Mouse (Mus musculus): ENCODE results near the gene Shisal1.

The Shisal1 gene

GRCm38 (mm10) chr15:84446997-84447396 lies at the start of gene Shisal1:
TSS of gene Shisal1 (minus strand) at chr15:84447097.
- no peak for DNase-seq

DNA sequence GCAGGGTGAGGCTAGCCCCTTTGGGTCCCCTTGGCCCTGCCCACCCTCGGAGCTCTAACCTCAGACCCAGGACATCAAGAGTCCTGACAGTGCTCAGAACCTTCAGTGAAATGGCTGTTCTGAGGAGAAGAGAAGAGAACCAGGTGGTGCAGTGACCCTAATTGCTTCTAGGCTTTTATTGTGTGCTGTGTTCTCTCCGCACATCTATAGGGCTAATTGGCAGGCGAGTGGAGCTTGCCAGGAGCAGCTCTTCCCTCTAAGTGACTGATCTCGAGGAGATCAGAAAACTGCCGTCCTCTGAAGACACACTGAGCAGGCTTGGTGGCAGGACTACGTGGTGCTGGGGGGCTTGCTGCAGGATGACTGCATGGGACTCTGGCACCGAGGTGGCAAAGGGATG lies 43.6 kb upstream of the Shisal1 start:
- no peak for DNase-seq

DNA sequence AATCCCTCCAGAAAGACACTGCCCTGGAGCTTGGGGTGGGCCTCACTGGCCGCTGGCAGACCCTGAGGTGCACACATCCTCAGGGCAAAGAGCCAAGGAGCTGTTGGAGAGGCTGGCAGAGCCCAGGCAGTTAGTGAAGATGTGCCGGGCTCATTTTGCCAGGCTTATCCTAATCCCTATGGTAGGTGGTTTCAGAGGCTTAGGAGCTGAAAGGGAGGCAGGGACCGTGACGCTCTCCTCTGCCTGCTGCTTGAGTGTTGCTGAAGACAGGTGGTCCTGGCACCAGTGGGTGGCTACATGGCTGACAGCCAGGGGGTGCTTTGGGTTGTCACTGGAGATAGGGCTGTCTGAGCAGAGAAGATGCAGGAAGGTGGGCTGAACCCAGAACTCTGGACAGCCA lies 37.4 kb upstream of the Shisal1 start:
- DNase-seq: no peak

GRCm38 (mm10) chr15:84483622-84484021 lies 36.7 kb upstream of the Shisal1 start:
- no peak for DNase-seq

DNA sequence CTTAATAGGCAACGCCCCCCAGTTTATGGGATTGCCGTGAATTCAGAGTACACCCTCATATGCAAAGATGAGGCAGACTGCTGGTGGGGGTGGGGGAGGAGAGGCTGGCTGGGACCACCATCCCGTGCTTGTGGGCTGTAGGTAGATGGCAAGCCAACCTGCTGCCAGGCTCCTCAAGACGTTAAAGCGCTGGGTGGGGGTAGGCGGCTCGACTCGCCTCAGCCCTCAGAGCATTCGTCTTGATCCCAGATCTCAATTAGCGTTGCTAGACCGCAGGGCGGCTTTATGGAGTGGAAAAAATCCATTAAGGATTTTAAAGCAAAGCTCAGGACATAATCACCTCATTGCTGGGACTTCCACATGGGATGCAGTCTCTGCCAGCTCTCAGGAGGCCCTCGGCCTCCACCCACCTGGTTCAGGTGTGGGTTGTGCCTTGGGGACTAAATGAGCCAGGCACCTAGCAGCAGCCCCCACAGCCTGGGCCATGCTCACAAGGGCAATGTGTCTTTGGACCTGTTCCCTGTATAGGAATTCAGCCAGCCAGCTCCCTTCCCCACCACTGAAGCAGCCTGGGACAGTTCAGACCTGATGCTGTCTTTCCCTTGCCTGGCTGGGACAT lies 34.5 kb upstream of the Shisal1 start:
- DNase-seq: no peak

DNA sequence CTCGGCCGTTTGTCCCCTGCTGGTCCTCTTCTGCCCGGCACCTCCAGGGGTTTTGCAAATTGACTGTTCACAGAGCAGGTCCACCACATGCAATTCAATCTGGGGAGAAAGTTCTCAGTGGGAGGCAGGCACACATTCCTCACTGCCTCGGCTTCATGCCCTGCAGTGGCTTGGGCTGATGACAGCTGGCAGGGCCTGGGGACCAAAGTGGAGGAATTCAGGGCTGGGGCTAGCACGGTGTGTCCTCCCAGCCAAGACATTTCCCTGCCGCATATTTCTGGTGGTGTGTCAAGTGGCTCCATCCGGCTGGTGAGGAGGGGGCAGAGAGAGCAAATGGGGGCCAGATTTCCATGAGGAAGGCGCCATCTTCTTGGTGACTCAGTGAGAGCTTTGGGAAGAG lies 22.5 kb upstream of the Shisal1 start:
- no peak for DNase-seq

DNA sequence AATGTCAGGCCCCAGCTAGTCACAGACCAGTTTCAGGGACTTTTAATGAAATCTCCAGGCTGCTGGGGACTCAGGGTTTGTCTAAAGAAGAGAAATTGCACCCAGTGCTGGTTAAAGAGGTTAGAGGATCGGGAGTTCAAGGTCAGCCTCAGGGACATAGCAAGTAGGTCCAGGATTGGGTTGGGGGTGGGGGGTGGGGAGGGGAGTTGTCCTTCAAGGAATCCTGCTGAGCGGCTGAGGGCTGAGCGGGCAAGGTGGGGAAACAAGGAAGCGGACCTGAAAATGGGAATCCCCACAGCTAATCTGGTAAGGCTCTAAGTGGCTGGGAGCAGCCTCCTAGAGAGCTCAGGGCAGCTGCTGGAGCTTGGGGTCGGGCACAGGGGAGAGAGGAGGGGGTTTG lies 20.9 kb upstream of the Shisal1 start:
- DNase-seq: no peak

DNA sequence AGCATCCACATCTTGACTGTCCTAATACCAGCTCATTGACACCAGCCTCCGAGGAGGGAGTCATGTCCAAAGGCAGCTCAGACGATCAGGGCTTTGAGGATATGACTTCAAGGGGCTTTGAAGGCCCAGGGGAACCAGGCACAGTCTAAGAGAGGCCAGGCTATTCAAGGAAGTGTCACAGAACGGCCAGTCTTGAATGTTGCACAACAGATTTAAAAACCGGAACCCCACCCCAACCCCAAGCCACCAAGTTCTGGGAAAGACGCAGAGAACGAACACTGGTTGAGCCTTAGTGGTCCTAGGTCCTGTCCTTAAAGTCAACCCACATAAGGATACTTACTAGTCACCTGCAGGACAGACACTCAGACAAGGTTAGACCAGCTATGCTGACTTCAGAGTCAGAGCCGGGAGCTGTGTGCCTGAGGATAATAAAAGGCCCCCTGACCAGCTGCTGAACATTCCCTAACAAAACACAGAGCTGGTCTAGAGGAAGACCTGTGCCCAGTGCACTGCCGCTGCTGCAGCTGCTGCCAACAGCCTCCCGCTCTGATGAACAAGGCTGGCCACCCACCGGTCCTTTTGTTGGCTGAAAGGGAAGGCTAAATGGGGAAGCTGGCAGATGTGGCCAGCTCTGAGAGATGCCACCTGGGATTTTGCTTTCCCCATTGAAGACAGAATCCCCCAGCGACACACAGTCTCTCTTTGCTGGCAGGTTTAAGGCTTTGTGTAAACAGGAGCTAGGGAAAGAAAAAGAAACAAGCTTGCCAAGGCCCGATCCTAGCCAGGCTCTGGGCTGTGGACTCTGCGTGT lies 19.8 kb upstream of the Shisal1 start:
- DNase-seq: no peak

GRCm38 (mm10) chr15:84461429-84461828 lies 14.5 kb upstream of the Shisal1 start:
- no peak for DNase-seq

- DNase-seq: no peak
These were observed 12.1 kb upstream of the Shisal1 start for GRCm38 (mm10) chr15:84458983-84459382.

DNA sequence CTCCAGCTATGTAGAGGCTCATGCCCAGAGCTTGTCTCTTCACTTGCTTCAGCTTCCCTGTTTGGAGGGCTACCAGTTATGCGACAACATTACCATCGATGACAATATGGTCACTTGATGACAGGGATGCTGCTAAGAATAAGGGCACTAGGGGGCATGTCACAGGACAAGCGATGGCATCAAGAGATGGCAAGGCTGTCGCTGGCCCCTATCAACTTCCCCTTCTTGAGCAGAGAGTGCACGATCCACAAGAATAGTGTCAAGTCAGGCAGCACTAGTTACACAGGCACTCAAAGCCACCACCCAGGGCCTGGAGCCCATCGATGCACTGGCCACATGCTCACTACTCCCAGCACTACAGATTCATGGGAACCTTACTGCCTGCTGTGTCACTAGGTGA lies 8.4 kb upstream of the Shisal1 start:
- no peak for DNase-seq

GRCm38 (mm10) chr15:84453091-84453490 lies 6.2 kb upstream of the Shisal1 start:
- no peak for DNase-seq

GRCm38 (mm10) chr15:84450441-84451183 lies 3.7 kb upstream of the Shisal1 start:
- DNase-seq: peak; percentile 62 to 65

DNA sequence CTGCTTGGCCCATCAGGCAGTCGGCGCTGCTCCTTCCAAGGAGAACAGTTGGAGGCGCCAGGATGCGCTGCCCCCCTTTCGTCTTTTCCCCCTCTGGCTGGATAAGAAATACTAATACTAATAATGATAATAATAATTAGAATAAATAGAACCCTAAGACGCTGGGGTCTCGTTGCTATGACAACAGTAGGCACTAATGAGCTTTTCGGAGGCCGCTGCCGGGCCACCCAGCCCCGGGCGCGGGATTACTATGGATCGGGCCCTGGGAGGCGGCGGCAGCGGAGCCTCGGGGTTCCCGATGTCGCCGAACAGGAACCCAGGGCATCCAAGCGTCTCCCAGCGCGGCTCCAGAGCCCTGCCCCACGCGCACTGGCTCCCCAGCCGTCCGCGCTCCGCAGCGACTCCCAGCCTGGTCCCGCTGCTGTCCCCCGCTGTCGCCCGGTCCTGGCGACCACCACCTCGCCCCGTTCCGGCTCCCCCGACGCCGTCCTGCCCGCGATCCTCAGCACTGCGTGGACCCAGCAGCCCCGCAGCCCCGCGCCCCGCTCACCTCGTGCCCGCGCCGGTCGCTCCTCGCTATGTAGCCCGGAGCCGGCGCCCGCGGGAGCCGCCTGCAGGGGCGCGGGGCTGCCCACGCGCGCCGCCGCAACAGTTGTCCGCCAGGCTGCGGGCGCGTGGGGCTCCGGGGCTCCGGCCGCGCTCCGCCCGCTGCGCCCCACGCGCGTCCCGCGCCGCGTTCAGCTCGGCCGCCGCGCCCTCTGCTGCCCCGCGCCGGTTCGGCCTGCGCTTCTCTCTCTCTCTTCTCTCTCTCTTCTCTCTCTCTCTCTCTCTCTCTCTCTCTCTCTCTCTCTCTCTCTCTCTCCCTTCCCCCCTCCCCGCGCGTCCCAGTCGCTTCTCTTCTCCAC lies 833 bp downstream of the Shisal1 start:
- peak in 1 of 2 experiments; percentile 17 for DNase-seq

- DNase-seq: no peak
These were observed 2.7 kb downstream of the Shisal1 start for GRCm38 (mm10) chr15:84444181-84444580.

DNA sequence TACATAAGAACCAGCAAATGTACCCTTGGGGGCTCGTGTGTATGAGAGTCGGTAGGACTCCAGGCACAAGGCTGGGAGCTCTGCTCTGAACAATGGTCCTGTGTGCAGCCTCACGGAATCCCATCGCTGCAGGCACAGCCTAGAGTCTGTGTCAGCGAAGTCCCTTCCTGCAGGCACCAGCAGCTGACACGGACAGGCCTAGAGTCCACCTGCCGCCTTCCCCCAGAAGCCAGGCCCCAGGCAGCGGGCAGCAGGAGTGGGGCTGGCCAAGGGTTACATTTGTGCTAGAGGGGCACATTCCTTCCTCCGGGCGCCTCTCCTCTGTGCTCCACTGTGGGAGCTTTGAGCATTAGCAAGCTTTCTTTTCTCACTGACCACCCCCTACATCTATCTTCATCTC lies 3.3 kb downstream of the Shisal1 start:
- DNase-seq: no peak

DNA sequence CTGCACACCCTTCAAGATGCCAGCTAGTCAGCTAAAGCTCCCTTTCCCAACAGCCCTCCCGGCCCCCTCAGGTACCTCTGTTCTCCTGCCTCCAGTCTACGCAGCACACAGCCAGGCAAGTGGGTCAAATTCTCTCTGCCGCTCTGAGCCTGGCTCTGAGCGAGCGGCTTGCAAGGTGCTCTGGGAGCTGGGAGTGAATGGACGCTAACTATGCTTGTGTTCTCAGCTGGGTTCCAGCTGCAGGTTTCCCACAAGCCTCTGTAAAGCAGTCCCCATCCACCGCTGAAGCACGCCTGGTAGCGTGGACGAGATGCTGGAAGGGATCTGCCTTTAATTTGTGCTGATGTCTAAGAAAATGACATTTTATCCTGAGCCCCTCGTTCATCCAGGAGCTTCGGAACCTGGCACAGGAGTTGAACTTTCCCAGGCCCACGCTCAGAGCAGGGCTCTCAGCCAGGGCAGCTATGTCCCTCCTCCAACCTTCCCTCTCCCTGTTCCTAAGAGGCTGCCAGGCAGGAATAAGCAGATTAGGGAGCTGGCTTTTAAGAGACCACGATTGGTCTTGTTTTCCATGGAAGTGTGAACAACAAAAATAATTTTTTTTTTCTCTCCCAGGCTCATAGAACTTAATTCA lies 5.1 kb downstream of the Shisal1 start:
- DNase-seq: no peak

GRCm38 (mm10) chr15:84440820-84441219 lies 6.1 kb downstream of the Shisal1 start:
- DNase-seq: no peak

DNA sequence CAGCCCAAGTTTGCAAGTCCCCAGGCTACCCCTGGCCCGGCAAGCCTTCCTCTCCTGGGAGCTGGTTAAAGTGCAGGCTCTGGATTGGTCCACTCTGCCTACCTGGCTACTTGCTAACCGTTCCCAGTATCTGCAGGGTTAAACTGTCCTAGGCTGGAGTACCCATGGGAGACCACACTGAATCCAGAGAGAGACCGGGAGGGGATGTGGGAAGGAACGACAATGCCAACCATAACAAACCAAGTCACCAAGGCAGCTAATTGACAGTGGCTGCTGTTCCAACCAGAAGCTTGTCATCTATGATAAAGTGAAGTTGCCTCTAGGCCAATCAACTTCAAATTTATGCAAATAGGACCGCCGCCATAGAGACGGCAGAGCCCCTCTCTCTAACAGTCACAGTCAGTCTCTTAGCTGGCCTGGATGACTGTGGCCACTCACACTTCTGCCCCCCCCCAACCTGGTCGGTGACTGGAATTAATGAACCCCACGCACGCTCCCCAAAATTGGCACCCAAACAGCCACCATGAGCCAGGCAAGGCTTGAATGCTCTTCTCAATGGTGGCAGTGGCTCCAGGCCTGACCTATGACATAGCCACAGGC lies 13.2 kb downstream of the Shisal1 start:
- DNase-seq: no peak

DNA sequence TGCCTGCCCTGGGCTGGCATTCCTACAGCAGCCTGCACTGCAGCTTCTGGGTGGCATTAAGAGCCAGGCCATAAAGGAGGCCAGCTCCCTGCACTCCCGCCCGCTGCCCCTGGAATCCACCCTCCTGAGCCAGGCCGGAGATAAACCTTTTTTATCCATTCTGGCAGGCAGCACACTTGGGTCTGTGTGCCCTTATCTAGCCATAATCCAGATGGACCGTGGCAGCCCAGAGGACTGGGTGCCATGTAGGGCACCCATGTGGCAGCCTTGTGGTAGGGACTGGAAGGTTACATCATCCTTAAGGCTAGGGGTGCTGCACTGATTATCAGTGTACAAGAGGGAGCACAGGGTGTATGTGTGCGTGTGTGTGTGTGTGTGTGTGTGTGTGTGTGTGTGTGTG lies 16.4 kb downstream of the Shisal1 start:
- DNase-seq: no peak

GRCm38 (mm10) chr15:84427624-84428023 lies 19.3 kb downstream of the Shisal1 start:
- DNase-seq: peak; percentile 10 to 25

DNA sequence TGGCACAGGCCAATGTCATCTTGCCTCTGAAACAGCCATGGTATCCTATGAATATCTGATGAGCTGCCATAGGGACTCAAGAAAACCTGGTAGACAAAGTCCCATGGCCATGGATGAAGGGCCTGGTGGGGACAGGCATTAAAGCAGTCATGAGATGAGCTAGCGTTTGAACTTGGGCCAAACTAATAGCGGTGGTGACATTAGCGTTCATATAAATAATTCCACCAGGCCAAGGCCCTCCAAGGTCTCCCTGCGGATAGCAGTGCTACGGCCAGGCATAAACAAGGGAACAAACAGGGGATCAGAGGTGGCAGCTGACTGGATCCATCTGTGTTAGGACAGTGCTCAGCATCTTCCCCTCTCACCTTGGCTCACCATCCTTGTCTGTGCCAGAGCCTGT lies 21.2 kb downstream of the Shisal1 start:
- DNase-seq: no peak
